8 mouse cellular contexts compared by ENCODE assay signal in genomic region chr2:121448739-121449535, GRCm38 (mm10). TPM values are rescaled to one million over a fixed set of nuclear protein-coding genes. Genes with fewer than 3 reads are reported as not detected.
DNase-seq lines count a peak whose midpoint lies in the region; ATAC-seq lines count a peak whose summit lies in the region.

Gene Serf2, plus strand, starts transcription at chr2:121449195.

- intact Hi-C loops in heart, postnatal 14 days (cut with DNase I): loop anchor here (1.0 to 5.0 kb wide), 2 partner anchors 25 to 37 kb away; partner anchors contain the start of genes Catsper2, Mfap1b and Pdia3

- peak within 1 kb of the TSS; percentile 94 for H3K4me2 ChIP-seq in forebrain, embryonic 14.5 days (ENCODE audit: low read length)
- peak within 1 kb of the TSS; percentile 87 for H3K4me2 ChIP-seq in neural tube, embryonic 15.5 days

- DNase-seq in ES-CJ7 (ENCODE audit: low read depth, low spot score): peak; percentile 98
- DNase-seq in cerebellum, adult 11 months: peak; percentile 99
- peak; percentile 99 for DNase-seq in forebrain, embryonic 14.5 days (ENCODE audit: low spot score)
- DNase-seq in heart, postnatal 14 days: peak; percentile 100
- DNase-seq in layer of hippocampus, adult 11-12 months (ENCODE audit: low spot score): peak; percentile 99
- DNase-seq in lung, adult 18-20 months: peak; percentile 100
- DNase-seq in testis, postnatal 14 days (ENCODE audit: low spot score): peak; percentile 99

- H3K9ac ChIP-seq in forebrain, embryonic 14.5 days (ENCODE audit: low read length): peak within 1 kb of the TSS; percentile 91
- peak within 1 kb of the TSS; percentile 96 for H3K9ac ChIP-seq in neural tube, embryonic 15.5 days (replicated peaks)

- H3K4me1 ChIP-seq in forebrain, embryonic 14.5 days (ENCODE audit: control insufficient read depth, insufficient read depth, low read length): peaks cover 7% of the 10 kb centered on the region
- peaks cover 26% of the 10 kb centered on the region for H3K4me1 ChIP-seq in neural tube, embryonic 15.5 days

- peaks cover 24% of the 10 kb centered on the region for H3K36me3 ChIP-seq in forebrain, embryonic 14.5 days (ENCODE audit: control insufficient read depth, insufficient read depth, low read length)
- peaks cover 24% of the 10 kb centered on the region for H3K36me3 ChIP-seq in neural tube, embryonic 15.5 days

- no peaks in the 10 kb centered on the region for H3K9me3 ChIP-seq in forebrain, embryonic 14.5 days (replicated peaks; ENCODE audit: control insufficient read depth, low read length)
- H3K9me3 ChIP-seq in neural tube, embryonic 15.5 days (replicated peaks): no peaks in the 10 kb centered on the region

- WGBS in forebrain, embryonic 14.5 days: under 1% methylated on average over 71 of the region's 74 CpGs
- WGBS in neural tube, embryonic 15.5 days: 2% methylated on average over 72 of the region's 74 CpGs

- H3K4me3 ChIP-seq in forebrain, embryonic 14.5 days (ENCODE audit: low read depth, low read length): peak within 1 kb of the TSS; percentile 96
- H3K4me3 ChIP-seq in neural tube, embryonic 15.5 days (replicated peaks): peak within 1 kb of the TSS; percentile 100

- no peaks in the 10 kb centered on the region for H3K27me3 ChIP-seq in forebrain, embryonic 14.5 days (replicated peaks; ENCODE audit: control insufficient read depth, insufficient read depth, low read length)
- no peaks in the 10 kb centered on the region for H3K27me3 ChIP-seq in neural tube, embryonic 15.5 days (replicated peaks)

- H3K27ac ChIP-seq in forebrain, embryonic 14.5 days (ENCODE audit: low read depth, low read length): peak within 1 kb of the TSS; percentile 94
- peak within 1 kb of the TSS; percentile 98 for H3K27ac ChIP-seq in neural tube, embryonic 15.5 days (replicated peaks)

- ATAC-seq in forebrain, embryonic 14.5 days: peak; percentile 99
- peak; percentile 98 for ATAC-seq in neural tube, embryonic 15.5 days (ENCODE audit: low FRiP score)

RNA-seq across cellular contexts. Expression of gene Serf2, which starts in this region (rescaled TPM):
- 388 and 442 TPM in 2 replicates for polyA plus RNA-seq in forebrain, embryonic 14.5 days (2014; fragmentation: Nextera tagmentation; extraction: Ambion mirVana)
- total RNA-seq in heart, postnatal 14 days (2021): 100 to 1,000 TPM; 341 to 387 TPM
- 297 and 319 TPM in 2 replicates for polyA plus RNA-seq in neural tube, embryonic 15.5 days (2015; fragmentation: Nextera tagmentation; extraction: Ambion mirVana)

Comparison
In these comparisons a context has a peak if more than half of its experiments do, and no peak if none do; other contexts are left out.
1. Peak in every context shown above with its lines: DNase-seq, ATAC-seq, H3K4me3 ChIP-seq and H3K27ac ChIP-seq.